Mouse (Mus musculus) midbrain, embryonic 14.5 days (tissue): ENCODE data around the gene Cdc42bpg. TPM values are rescaled to one million over a fixed set of nuclear protein-coding genes. Genes with fewer than 3 reads are reported as not detected.

Experiments
- ATAC-seq: fragments of 200-750 bp; cut with Nextera tagmentation; 2 replicates; pipeline ENCODE4 v1.8.0; 2017; ENCODE audit warnings: moderate number of reproducible peaks, moderate library complexity; ENCODE audit not compliant: low FRiP score, low TSS enrichment
- DNase-seq: peaks from one replicate; pipeline ENCODE4 v3.0.0-alpha.2; 2015
- H3K27ac ChIP-seq: fragments of 300-500 bp; sonication (generic); replicated peaks from 2 replicates; pipeline ENCODE4 v1.5.1; 2014; ENCODE audit warnings: mild to moderate bottlenecking, low read depth, low read length, moderate library complexity
- H3K27me3 ChIP-seq: fragments of 300-500 bp; sonication (generic); 2 replicates; pipeline ENCODE4 v1.6.1; 2014; ENCODE audit warnings: low read length, control low read depth, mixed read lengths; ENCODE audit not compliant: control insufficient read depth, insufficient read depth
- H3K36me3 ChIP-seq: fragments of 300-500 bp; sonication (generic); 2 replicates; pipeline ENCODE4 v1.6.1; 2014; ENCODE audit warnings: low read length, control low read depth; ENCODE audit not compliant: control insufficient read depth, insufficient read depth
- H3K4me1 ChIP-seq: fragments of 300-500 bp; sonication (generic); 2 replicates; pipeline ENCODE4 v1.6.1; 2014; ENCODE audit warnings: mild to moderate bottlenecking, antibody characterized with exemption, low read length, control low read depth; ENCODE audit not compliant: control insufficient read depth, insufficient read depth
- H3K4me2 ChIP-seq: fragments of 300-500 bp; sonication (generic); 2 replicates; pipeline ENCODE4 v1.6.1; 2014; ENCODE audit warnings: mild to moderate bottlenecking, low read length, moderate library complexity
- H3K4me3 ChIP-seq: fragments of 300-500 bp; sonication (generic); replicated peaks from 2 replicates; pipeline ENCODE4 v1.5.1; 2014; ENCODE audit warnings: low read depth, low read length
- H3K9ac ChIP-seq: fragments of 300-500 bp; sonication (generic); replicated peaks from 2 replicates; pipeline ENCODE4 v1.6.1; 2014; ENCODE audit warnings: mild to moderate bottlenecking, low read length, moderate library complexity
- H3K9me3 ChIP-seq: fragments of 300-500 bp; sonication (generic); 2 replicates; pipeline ENCODE4 v1.6.1; 2016; ENCODE audit warnings: low read length, control low read depth, mixed read lengths; ENCODE audit not compliant: control insufficient read depth
- WGBS: fragments of 180-500 bp; shearing (Covaris S2); extraction: QIAGEN DNeasy Blood & Tissue Kit; methylation state at CpG from one replicate; pipeline ENCODE4 v1.1.7; 2014; 5-methylcytosine and 5-hydroxymethylcytosine counted together
- polyA plus RNA-seq: library from polyadenylated mRNA; unstranded; fragments of >200 nt; fragmentation: Nextera tagmentation; extraction: Ambion mirVana; gene quantifications from 2 replicates; pipeline ENCODE4 v1.2.1, GENCODE M21; 2014

Cdc42bpg gene
- polyA plus RNA-seq, 1 experiment from 2014 or later = 0.43 TPM

- 96% methylated on average over 10 of the region's 10 CpGs for WGBS
- H3K4me2 ChIP-seq = peak overlapping the region; percentile 79
- H3K4me1 ChIP-seq = peaks cover 20% of the 10 kb centered on the region
- H3K27ac ChIP-seq = no peak overlapping the region
- H3K4me3 ChIP-seq = peak overlapping the region; percentile 80
- peak overlapping the region; percentile 90; the same call in 1 of the 2 replicates for H3K9ac ChIP-seq
- no peak for ATAC-seq
- H3K27me3 ChIP-seq = no peaks in the 10 kb centered on the region
- no peak for DNase-seq
- no peaks in the 10 kb centered on the region for H3K9me3 ChIP-seq
- peaks cover 40% of the 10 kb centered on the region for H3K36me3 ChIP-seq
Observed at GRCm38 (mm10) chr19:6336920-6337319, 30.7 kb downstream of the Cdc42bpg start.

DNA sequence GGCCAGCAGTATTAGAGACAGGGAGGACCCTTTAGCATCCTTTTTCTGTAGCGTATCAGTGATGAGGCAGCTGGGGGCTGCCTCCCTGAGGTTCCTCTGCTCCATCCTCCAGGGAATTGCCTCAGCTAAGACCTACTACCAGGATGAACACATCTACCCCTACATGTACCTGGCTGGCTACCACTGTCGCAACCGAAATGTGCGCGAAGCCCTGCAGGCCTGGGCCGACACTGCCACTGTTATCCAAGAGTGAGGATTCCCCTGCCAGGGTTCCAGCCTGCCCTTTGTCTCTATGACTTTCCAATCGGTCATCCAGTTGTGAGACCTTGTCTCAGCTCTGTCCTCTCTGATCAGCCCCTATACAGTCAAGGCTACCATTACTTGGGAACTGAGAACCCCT lies 31.9 kb downstream of the Cdc42bpg start:
- no peak overlapping the region for H3K4me2 ChIP-seq
- WGBS = 95% methylated on average over 7 of the region's 7 CpGs
- no peak overlapping the region for H3K4me3 ChIP-seq
- no peaks in the 10 kb centered on the region for H3K9me3 ChIP-seq
- H3K27me3 ChIP-seq = no peaks in the 10 kb centered on the region
- H3K36me3 ChIP-seq = peaks cover 49% of the 10 kb centered on the region
- H3K9ac ChIP-seq = no peak overlapping the region
- H3K27ac ChIP-seq = no peak overlapping the region; the same call in 1 of the 2 replicates
- no peak for DNase-seq
- H3K4me1 ChIP-seq = peaks cover 20% of the 10 kb centered on the region
- no peak for ATAC-seq

GRCm38 (mm10) chr19:6338716-6339115 lies 32.5 kb downstream of the Cdc42bpg start:
- 95% methylated on average over 11 of the region's 11 CpGs for WGBS
- Histone ChIP-seq H3K4me2 (no peak overlapping the region), H3K4me3 (no peak overlapping the region), H3K36me3 (peaks cover 54% of the 10 kb centered on the region), H3K4me1 (peaks cover 20% of the 10 kb centered on the region), H3K27me3 (no peaks in the 10 kb centered on the region), H3K9me3 (no peaks in the 10 kb centered on the region), H3K27ac (no peak overlapping the region), H3K9ac (no peak overlapping the region)
- ATAC-seq (no peak), DNase-seq (no peak)

- H3K9ac ChIP-seq = no peak overlapping the region
- ATAC-seq (no peak), DNase-seq (no peak)
- no peak overlapping the region for H3K27ac ChIP-seq
- WGBS = 97% methylated on average over 6 of the region's 6 CpGs
- H3K4me1 ChIP-seq = peaks cover 20% of the 10 kb centered on the region
- H3K4me2 ChIP-seq = no peak overlapping the region
- H3K4me3 ChIP-seq = no peak overlapping the region
- no peaks in the 10 kb centered on the region for H3K27me3 ChIP-seq
- H3K9me3 ChIP-seq = no peaks in the 10 kb centered on the region
- peaks cover 59% of the 10 kb centered on the region for H3K36me3 ChIP-seq
Observed at GRCm38 (mm10) chr19:6339191-6339590, 32.9 kb downstream of the Cdc42bpg start.

GRCm38 (mm10) chr19:6339890-6340504 lies 33.7 kb downstream of the Cdc42bpg start:
- no peak for ATAC-seq
- Histone ChIP-seq H3K4me2 (peak overlapping the region; percentile 84; the same call in 1 of the 2 replicates), H3K4me1 (peaks cover 20% of the 10 kb centered on the region), H3K27me3 (no peaks in the 10 kb centered on the region), H3K4me3 (no peak overlapping the region), H3K36me3 (peaks cover 67% of the 10 kb centered on the region), H3K9me3 (no peaks in the 10 kb centered on the region), H3K9ac (no peak overlapping the region), H3K27ac (no peak overlapping the region)
- WGBS = 60% methylated on average over 15 of the region's 15 CpGs
- DNase-seq = no peak

DNA sequence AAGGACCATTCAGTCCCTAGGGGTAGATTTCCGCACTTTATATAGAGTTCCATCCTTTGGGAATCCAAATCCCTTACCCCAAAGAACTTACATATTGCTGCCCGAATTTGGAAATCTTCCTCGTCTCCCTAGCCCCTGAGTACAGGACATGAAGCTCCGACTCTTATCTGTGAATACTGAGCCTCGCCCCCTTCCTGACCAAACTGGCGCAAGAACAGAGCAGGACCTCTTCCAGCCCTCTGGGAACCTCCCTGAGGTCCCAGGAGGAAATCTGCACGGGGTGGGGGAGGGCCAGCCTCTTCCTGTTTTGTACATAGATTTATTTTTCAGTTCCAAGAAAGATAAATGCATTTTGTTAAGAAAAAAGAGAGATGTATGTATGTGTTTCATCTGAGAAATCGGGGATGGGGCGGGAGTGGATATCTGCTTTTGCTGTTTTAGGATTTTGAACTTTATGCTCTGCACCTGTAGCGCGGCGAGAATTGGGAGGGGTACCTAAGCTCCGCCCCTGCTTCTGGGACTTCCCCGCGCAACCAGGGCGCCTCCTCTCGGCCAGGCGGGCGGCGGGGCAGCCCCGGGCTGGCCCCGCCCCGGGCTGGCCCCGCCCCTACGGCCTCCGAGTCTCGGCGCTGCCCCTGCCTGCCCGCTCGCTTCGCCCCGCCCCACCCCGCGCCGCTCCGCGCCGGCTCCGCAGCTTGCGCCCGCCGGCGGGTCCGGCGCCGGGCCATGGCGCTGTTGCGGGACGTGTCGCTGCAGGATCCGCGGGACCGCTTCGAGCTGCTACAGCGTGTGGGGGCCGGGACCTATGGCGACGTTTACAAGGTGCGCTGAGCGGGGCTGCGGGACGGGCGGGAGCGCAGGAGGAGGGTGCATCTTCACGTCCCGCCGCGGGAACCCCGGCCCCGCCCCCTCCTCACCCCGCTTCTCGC lies 34.5 kb downstream of the Cdc42bpg start, which contains the start of gene Map4k2:
Map4k2 (plus strand) TSS at position 612 of the 929 bp plus-strand sequence.
- H3K4me1 ChIP-seq = peaks cover 20% of the 10 kb centered on the region
- H3K4me2 ChIP-seq = peak within 1 kb of the TSS; percentile 84
- ATAC-seq (peak; percentile 69), DNase-seq (peak; percentile 80)
- no peak within 1 kb of the TSS for H3K27ac ChIP-seq
- H3K9me3 ChIP-seq = no peaks in the 10 kb centered on the region
- H3K27me3 ChIP-seq = no peaks in the 10 kb centered on the region
- 6% methylated on average over 72 of the region's 72 CpGs for WGBS
- H3K9ac ChIP-seq = peak within 1 kb of the TSS; percentile 68
- H3K4me3 ChIP-seq = peak within 1 kb of the TSS; percentile 47
- H3K36me3 ChIP-seq = peaks cover 75% of the 10 kb centered on the region

- no peaks in the 10 kb centered on the region for H3K27me3 ChIP-seq
- no peak for DNase-seq
- ATAC-seq = no peak
- H3K9me3 ChIP-seq = no peaks in the 10 kb centered on the region
- peak overlapping the region; percentile 68 for H3K9ac ChIP-seq
- peaks cover 13% of the 10 kb centered on the region for H3K4me1 ChIP-seq
- H3K4me3 ChIP-seq = peak overlapping the region; percentile 47
- H3K4me2 ChIP-seq = peak overlapping the region; percentile 84
- H3K36me3 ChIP-seq = peaks cover 83% of the 10 kb centered on the region
- 12% methylated on average over 23 of the region's 23 CpGs for WGBS
- H3K27ac ChIP-seq = no peak overlapping the region
Observed at GRCm38 (mm10) chr19:6341453-6342077, 35.3 kb downstream of the Cdc42bpg start.

GRCm38 (mm10) chr19:6342276-6342933 lies 36.1 kb downstream of the Cdc42bpg start:
- H3K4me2 ChIP-seq = peak overlapping the region; percentile 84; the same call in 1 of the 2 replicates
- WGBS = 78% methylated on average over 5 of the region's 5 CpGs
- no peak for DNase-seq
- no peak overlapping the region for H3K27ac ChIP-seq
- H3K4me3 ChIP-seq = no peak overlapping the region
- H3K4me1 ChIP-seq = peaks cover 8% of the 10 kb centered on the region; the same call in 1 of the 2 replicates
- H3K27me3 ChIP-seq = no peaks in the 10 kb centered on the region
- ATAC-seq = no peak
- no peak overlapping the region for H3K9ac ChIP-seq
- H3K36me3 ChIP-seq = peaks cover 86% of the 10 kb centered on the region
- no peaks in the 10 kb centered on the region for H3K9me3 ChIP-seq
